9 mouse cellular contexts compared by ENCODE assay signal in the genomic region with DNA sequence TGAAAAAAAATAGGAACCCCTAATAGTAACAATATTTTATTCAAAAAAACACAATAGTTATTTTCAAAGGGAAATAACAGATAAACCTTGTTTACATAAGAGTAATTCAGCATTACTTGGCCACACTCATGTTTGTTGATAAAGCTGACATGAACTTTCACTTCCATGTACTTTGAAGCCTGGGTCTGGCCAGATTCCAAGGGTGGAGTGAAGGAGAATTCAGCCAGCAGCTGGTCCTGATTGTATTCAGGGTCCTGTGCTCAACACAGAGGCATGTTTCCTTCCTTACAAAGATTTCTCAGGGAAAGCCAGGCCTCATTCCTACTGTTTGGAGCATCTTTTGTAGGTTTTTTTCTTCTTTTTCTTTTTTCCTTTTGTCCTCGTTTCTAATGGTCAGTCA.
A peak's percentile ranks its signal among the peaks of the same experiment; 100 is the strongest.
DNase-seq lines count a peak whose midpoint lies in the region; ATAC-seq lines count a peak whose summit lies in the region.
"Had no signal": no experiment of that assay in that cellular context is flagged by ENCODE, and none has a peak within 500 bp of the region (broad histone marks: within the 10 kb centered on the region; RNA-seq: fewer than 3 reads in every experiment).

No protein-coding gene starts in this region.

- ATAC-seq in midbrain, embryonic 14.5 days (ENCODE audit: low FRiP score, low TSS enrichment), result no peak
- no peak for ATAC-seq in midbrain, embryonic 13.5 days
- ATAC-seq in kidney, embryonic 14.5 days (ENCODE audit: low FRiP score, low TSS enrichment), result peak; percentile 49; the same call in 1 of the 2 replicates
- ATAC-seq in erythroblast, adult 5-6 weeks (replicated peaks; ENCODE audit: low FRiP score, poor library complexity, severe bottlenecking), result no peak
- ATAC-seq: Patski had no signal

- H3K36me3 ChIP-seq in midbrain, embryonic 14.5 days (ENCODE audit: control insufficient read depth, insufficient read depth, low read length), result no peaks in the 10 kb centered on the region
- H3K36me3 ChIP-seq in midbrain, embryonic 13.5 days, result no peaks in the 10 kb centered on the region
- H3K36me3 ChIP-seq in kidney, embryonic 14.5 days (ENCODE audit: control insufficient read depth, insufficient read depth, low read length), result no peaks in the 10 kb centered on the region

- no peaks in the 10 kb centered on the region for H3K9me3 ChIP-seq in midbrain, embryonic 14.5 days (ENCODE audit: control insufficient read depth, low read length)
- H3K9me3 ChIP-seq in midbrain, embryonic 13.5 days, result no peaks in the 10 kb centered on the region
- no peaks in the 10 kb centered on the region for H3K9me3 ChIP-seq in kidney, embryonic 14.5 days (ENCODE audit: control insufficient read depth, low read length)

- H3K4me2 ChIP-seq in midbrain, embryonic 14.5 days (ENCODE audit: low read length), result no peak overlapping the region
- no peak overlapping the region for H3K4me2 ChIP-seq in midbrain, embryonic 13.5 days (replicated peaks)
- H3K4me2 ChIP-seq in kidney, embryonic 14.5 days (replicated peaks; ENCODE audit: low read depth, low read length), result no peak overlapping the region

- no peak overlapping the region for H3K27ac ChIP-seq in midbrain, embryonic 14.5 days (replicated peaks; ENCODE audit: low read depth, low read length)
- H3K27ac ChIP-seq in midbrain, embryonic 13.5 days, result no peak overlapping the region
- no peak overlapping the region for H3K27ac ChIP-seq in kidney, embryonic 14.5 days (ENCODE audit: low read depth, low read length)

- no peak overlapping the region for H3K4me3 ChIP-seq in midbrain, embryonic 14.5 days (replicated peaks; ENCODE audit: low read depth, low read length)
- H3K4me3 ChIP-seq in midbrain, embryonic 13.5 days (replicated peaks), result no peak overlapping the region
- no peak overlapping the region for H3K4me3 ChIP-seq in kidney, embryonic 14.5 days (ENCODE audit: low read length)

- H3K9ac ChIP-seq in midbrain, embryonic 14.5 days (replicated peaks; ENCODE audit: low read length), result no peak overlapping the region
- H3K9ac ChIP-seq in midbrain, embryonic 13.5 days (replicated peaks), result no peak overlapping the region
- no peak overlapping the region for H3K9ac ChIP-seq in kidney, embryonic 14.5 days (ENCODE audit: low read depth, low read length)

- peak; percentile 56 for DNase-seq in midbrain, embryonic 14.5 days
- peak; percentile 53 to 62 for DNase-seq in gastrocnemius, adult 8-10 months (ENCODE audit: low spot score in 2 of 2)
- DNase-seq in ovary, postnatal 14 days (ENCODE audit: low spot score), result peak; percentile 34
- no peak for DNase-seq in layer of hippocampus, adult 8-10 months (ENCODE audit: low spot score in 2 of 2)
- no peak for DNase-seq in cerebellum, adult 9-10 months

- WGBS in midbrain, embryonic 14.5 days, result 41% methylated on average over 1 of the region's 1 CpGs
- 33% methylated on average over 1 of the region's 1 CpGs for WGBS in midbrain, embryonic 13.5 days
- WGBS in kidney, embryonic 14.5 days, result 50% methylated on average over 1 of the region's 1 CpGs

- H3K27me3 ChIP-seq in midbrain, embryonic 14.5 days (ENCODE audit: control insufficient read depth, insufficient read depth, low read length), result no peaks in the 10 kb centered on the region
- H3K27me3 ChIP-seq in midbrain, embryonic 13.5 days, result no peaks in the 10 kb centered on the region
- no peaks in the 10 kb centered on the region for H3K27me3 ChIP-seq in kidney, embryonic 14.5 days (ENCODE audit: control insufficient read depth, insufficient read depth, low read length)
- H3K27me3 ChIP-seq: Patski had no signal

- H3K4me1 ChIP-seq in midbrain, embryonic 14.5 days (ENCODE audit: control insufficient read depth, insufficient read depth, low read length), result no peaks in the 10 kb centered on the region
- no peaks in the 10 kb centered on the region for H3K4me1 ChIP-seq in midbrain, embryonic 13.5 days (replicated peaks)
- no peaks in the 10 kb centered on the region for H3K4me1 ChIP-seq in kidney, embryonic 14.5 days (ENCODE audit: control insufficient read depth, insufficient read depth, low read length)

Comparison
In these comparisons a context has a peak if more than half of its experiments do, and no peak if none do; other contexts are left out.
1. DNase-seq: peak in midbrain, embryonic 14.5 days (single experiment), gastrocnemius, adult 8-10 months (2 of 2) and ovary, postnatal 14 days (single experiment); none in layer of hippocampus, adult 8-10 months (0 of 2) and cerebellum, adult 9-10 months (single experiment).